Mouse (Mus musculus): ENCODE data around the gene Syn3.

DNA sequence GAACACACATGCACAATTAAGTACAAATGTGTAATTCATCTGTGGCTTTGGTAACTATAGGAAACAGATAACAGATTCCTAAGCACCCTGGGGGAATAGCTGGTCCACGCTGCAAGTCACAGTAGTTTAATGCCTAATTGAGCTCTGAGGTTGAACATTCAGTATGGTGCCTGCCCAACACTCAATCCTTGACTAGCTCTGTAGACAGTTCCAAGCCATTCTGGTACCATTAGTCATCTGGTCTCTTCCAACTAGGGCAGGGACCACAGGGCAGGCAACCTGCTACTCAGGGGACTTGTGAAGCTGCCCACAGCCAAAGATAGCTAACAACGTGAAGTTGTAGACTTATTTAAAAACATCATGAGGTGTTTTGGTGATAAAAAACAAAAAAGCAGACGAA, 241.7 kb downstream of the Syn3 start:
- TF ChIP-seq CTCF (IDR thresholded peaks at IDR 0.05; ENCODE audit: low read depth) (no peak), EP300 (IDR thresholded peaks at IDR 0.05; ENCODE audit: low read depth) (no peak)
